Mouse (Mus musculus): ENCODE measurements around the gene Atxn1. TPM values are rescaled to one million over a fixed set of nuclear protein-coding genes. Genes with fewer than 3 reads are reported as not detected.

The Atxn1 gene
- polyA plus RNA-seq, 1 experiment from 2014 or later: 8.5 TPM

DNA sequence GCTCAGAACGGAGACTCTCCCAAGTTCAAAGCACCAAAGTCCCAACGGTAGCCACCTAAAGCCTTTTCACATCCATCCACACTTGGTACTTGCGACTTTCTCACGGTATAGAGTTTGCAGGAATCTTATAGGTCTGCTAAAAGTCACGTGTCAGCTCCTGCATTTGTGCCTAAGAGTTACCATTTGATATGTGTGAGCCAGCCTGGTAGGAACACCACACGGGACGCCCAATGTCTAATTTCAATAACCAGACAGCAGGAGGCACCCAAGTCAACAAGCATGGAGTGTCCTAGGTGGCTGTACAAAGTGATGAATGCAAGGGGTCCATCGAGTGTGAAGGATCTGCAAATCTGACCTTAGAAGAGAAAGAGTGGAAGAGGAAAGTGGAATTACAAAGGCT is 254.8 kb downstream of the Atxn1 start:
- 86% methylated on average over 8 of the region's 8 CpGs for WGBS
- no peaks in the 10 kb centered on the region for H3K27me3 ChIP-seq (replicated peaks)
- H3K4me2 ChIP-seq: no peak overlapping the region
- H3K9ac ChIP-seq: no peak overlapping the region
- H3K36me3 ChIP-seq: no peaks in the 10 kb centered on the region
- no peaks in the 10 kb centered on the region for H3K9me3 ChIP-seq
- H3K4me1 ChIP-seq: no peaks in the 10 kb centered on the region
- H3K27ac ChIP-seq: no peak overlapping the region
- no peak overlapping the region for H3K4me3 ChIP-seq (replicated peaks)
- no peak for ATAC-seq (ENCODE audit: insufficient read depth, low FRiP score, low read depth)

DNA sequence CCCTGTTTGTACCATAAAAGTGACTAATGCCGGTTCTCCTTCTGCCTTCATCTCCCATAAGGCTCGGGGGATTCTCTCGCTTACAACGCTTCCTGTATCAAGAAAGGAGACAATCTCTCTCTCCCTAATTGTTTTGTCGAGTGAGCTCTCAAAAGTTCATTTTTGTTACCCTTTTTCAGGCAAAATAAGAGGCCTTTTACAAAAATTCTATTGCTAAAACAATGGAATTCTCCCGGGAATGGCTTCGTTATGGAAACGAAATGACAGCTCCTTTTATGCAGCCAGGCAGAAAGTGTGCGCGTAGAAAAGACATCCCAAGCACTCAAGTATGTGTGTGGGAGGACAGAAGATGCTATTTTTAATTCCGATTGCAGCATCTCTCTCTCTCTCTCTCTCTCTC is 255.4 kb downstream of the Atxn1 start:
- Histone ChIP-seq H3K9ac (no peak overlapping the region), H3K4me3 (replicated peaks) (no peak overlapping the region), H3K27me3 (replicated peaks) (no peaks in the 10 kb centered on the region), H3K9me3 (no peaks in the 10 kb centered on the region), H3K4me1 (no peaks in the 10 kb centered on the region), H3K36me3 (no peaks in the 10 kb centered on the region), H3K4me2 (no peak overlapping the region), H3K27ac (no peak overlapping the region)
- no peak for ATAC-seq (ENCODE audit: insufficient read depth, low FRiP score, low read depth)
- WGBS: 73% methylated on average over 11 of the region's 11 CpGs

DNA sequence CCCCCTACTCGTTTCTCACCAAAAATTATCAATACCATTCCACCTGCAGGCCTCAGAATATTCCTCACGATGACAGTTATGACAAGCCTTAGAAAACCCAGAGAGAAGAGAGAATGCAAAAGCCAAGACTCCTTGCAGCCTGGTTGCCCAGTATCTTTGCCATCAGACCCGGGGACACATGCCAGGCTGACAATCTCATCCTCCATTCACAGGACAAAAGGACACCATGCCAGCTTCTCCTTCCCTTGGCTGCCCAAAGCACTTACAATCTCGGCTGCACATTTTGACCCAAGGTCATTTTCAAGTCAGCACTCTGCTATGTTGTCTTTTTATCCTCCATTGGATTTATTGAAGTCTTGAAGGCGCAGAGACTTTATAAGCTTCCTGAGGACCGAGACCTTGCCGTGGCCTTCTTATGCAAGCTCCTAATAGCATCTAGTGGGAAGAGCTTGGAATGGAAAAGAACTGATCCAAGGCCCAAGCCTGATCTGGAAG is 263.5 kb downstream of the Atxn1 start:
- ATAC-seq (ENCODE audit: insufficient read depth, low FRiP score, low read depth): no peak
- H3K9ac ChIP-seq: no peak overlapping the region
- no peaks in the 10 kb centered on the region for H3K36me3 ChIP-seq

DNA sequence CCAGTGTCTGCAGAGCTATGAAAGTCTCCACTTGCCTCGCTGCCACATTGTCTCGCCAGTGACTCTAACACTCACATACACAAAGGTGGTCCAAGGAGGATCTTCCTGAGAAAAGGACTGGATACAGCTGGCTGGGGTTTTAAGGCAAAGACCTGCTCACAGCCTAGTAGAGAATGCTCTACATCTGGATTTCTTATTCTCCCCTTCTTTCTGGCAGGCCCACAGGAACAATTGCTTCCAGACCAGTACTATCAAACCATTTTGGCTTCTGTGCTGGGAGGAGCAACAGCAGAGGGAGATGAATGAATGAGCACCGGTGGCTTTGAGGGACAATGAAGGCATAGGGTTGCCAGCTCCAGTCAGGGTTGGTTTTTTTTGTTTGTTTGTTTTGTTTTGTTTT is 265.8 kb downstream of the Atxn1 start:
- no peak overlapping the region for H3K4me3 ChIP-seq (replicated peaks)
- no peaks in the 10 kb centered on the region for H3K9me3 ChIP-seq
- no peaks in the 10 kb centered on the region for H3K27me3 ChIP-seq (replicated peaks)
- H3K9ac ChIP-seq: no peak overlapping the region
- WGBS: 85% methylated on average over 3 of the region's 3 CpGs
- ATAC-seq (ENCODE audit: insufficient read depth, low FRiP score, low read depth): no peak
- no peak overlapping the region for H3K27ac ChIP-seq
- no peaks in the 10 kb centered on the region for H3K4me1 ChIP-seq
- no peak overlapping the region for H3K4me2 ChIP-seq
- H3K36me3 ChIP-seq: no peaks in the 10 kb centered on the region

More for the DNA sequence above, 263.5 kb downstream of the Atxn1 start:
- Histone ChIP-seq H3K27ac (no peak overlapping the region), H3K4me3 (replicated peaks) (no peak overlapping the region), H3K27me3 (replicated peaks) (no peaks in the 10 kb centered on the region), H3K4me1 (no peaks in the 10 kb centered on the region), H3K9me3 (no peaks in the 10 kb centered on the region), H3K4me2 (no peak overlapping the region)
- WGBS: 73% methylated on average over 7 of the region's 7 CpGs

DNA sequence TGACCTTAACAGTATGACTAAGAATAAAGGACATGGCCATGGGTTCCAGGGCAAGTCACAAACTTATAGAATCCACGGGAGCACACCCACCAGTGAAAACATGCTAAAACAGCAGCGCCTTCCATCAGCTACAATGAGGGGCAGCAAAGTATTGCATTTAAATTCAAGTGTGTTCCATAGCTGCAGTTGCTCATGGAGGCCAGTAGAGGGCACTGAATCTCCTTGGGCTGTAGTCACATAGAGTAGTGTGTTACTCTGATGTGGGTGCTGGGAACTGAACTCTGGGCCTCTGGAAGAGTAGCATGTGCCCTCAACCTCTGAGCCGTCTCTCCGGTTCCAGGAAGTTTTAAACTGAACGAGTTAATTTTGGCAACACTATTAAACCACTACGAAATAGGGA is 268.8 kb downstream of the Atxn1 start:
- Histone ChIP-seq H3K9ac (no peak overlapping the region), H3K4me1 (0 out of 2 replicates have a peak, but pooled peaks cover 3% of the 10 kb centered on the region), H3K4me3 (replicated peaks) (no peak overlapping the region), H3K4me2 (no peak overlapping the region), H3K27me3 (replicated peaks) (no peaks in the 10 kb centered on the region), H3K36me3 (no peaks in the 10 kb centered on the region), H3K27ac (no peak overlapping the region), H3K9me3 (no peaks in the 10 kb centered on the region)
- no peak for ATAC-seq (ENCODE audit: insufficient read depth, low FRiP score, low read depth)
- 95% methylated on average over 6 of the region's 6 CpGs for WGBS

DNA sequence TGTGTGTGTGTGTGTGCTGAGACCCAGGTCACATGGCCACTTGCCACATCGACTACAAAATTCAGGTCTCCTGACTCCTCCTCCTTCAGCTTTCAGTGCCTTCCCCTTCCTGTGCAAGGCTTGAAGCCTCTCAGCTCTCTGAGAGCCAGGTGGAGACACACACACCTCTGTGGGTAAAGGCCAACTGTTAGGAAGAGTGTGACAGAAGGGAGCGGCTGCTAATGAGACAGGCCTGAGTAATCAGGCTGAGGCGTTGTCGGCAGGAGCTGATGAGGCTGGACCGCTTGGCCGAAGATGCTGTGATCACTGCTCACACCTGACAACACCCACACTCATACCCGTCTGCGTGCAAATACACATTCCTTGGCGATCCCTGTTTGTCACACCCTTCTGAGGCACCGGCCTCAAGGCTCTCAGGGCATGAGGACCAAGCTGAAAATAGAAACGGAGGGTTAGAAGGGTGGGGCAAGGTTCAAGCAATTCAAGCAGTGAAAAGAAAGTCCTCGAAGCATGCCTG is 269.8 kb downstream of the Atxn1 start:
- no peak overlapping the region for H3K4me3 ChIP-seq (replicated peaks)
- 0 out of 2 replicates have a peak, but pooled peaks cover 3% of the 10 kb centered on the region for H3K4me1 ChIP-seq
- 74% methylated on average over 12 of the region's 12 CpGs for WGBS
- no peak overlapping the region for H3K27ac ChIP-seq
- no peaks in the 10 kb centered on the region for H3K9me3 ChIP-seq
- no peak overlapping the region for H3K9ac ChIP-seq
- H3K36me3 ChIP-seq: no peaks in the 10 kb centered on the region
- ATAC-seq (ENCODE audit: insufficient read depth, low FRiP score, low read depth): 0 out of 2 replicates have a peak, but pooled peaks have one; percentile 27
- H3K4me2 ChIP-seq: no peak overlapping the region
- H3K27me3 ChIP-seq (replicated peaks): no peaks in the 10 kb centered on the region

DNA sequence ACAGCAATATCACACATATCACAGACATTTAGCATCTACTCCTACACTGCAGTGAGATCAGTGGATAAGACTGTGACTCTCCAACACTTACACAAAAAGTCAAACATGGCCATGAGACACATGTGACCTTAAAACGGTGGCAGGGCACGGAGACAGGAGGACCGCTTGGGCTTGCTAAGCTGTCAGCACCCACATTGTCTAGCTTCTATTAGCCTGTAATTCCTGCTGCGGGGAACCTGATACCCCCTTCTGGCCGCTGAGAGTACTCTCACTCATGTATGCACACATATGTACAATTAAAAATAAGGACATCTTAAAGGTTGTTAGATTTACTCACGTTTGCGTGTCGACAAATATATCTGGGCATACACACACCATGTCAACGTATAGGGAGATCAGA is 270.9 kb downstream of the Atxn1 start:
- H3K4me2 ChIP-seq: no peak overlapping the region
- H3K27ac ChIP-seq: no peak overlapping the region
- no peaks in the 10 kb centered on the region for H3K36me3 ChIP-seq
- WGBS: 86% methylated on average over 9 of the region's 9 CpGs
- H3K27me3 ChIP-seq (replicated peaks): no peaks in the 10 kb centered on the region
- H3K9ac ChIP-seq: no peak overlapping the region
- H3K4me1 ChIP-seq: 0 out of 2 replicates have a peak, but pooled peaks cover 3% of the 10 kb centered on the region
- no peak for ATAC-seq (ENCODE audit: insufficient read depth, low FRiP score, low read depth)
- H3K4me3 ChIP-seq (replicated peaks): no peak overlapping the region
- no peaks in the 10 kb centered on the region for H3K9me3 ChIP-seq

DNA sequence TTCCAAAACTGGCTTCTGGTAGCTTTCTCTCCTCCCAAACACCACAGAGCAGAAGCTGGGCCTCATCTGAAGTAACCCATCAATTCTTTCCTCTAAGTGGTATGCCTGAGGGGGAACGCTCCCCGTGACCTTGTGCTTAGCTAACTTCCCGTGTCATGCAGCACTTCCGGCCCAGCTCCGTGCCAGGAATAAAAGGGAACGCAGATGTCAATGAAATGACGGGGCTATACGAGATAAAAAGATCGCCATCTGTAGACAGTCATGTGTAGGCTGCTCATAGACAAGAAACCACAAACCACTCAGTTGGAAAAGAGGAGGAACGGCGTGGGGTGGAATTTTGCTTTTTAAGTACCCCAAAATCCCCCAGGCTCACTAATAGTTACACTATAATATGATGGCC is 271.3 kb downstream of the Atxn1 start:
- 51% methylated on average over 11 of the region's 11 CpGs for WGBS
- Histone ChIP-seq H3K9me3 (no peaks in the 10 kb centered on the region), H3K27me3 (replicated peaks) (no peaks in the 10 kb centered on the region), H3K4me2 (no peak overlapping the region), H3K4me3 (replicated peaks) (no peak overlapping the region), H3K9ac (no peak overlapping the region), H3K4me1 (0 out of 2 replicates have a peak, but pooled peaks cover 3% of the 10 kb centered on the region), H3K36me3 (no peaks in the 10 kb centered on the region), H3K27ac (no peak overlapping the region)
- no peak for ATAC-seq (ENCODE audit: insufficient read depth, low FRiP score, low read depth)

DNA sequence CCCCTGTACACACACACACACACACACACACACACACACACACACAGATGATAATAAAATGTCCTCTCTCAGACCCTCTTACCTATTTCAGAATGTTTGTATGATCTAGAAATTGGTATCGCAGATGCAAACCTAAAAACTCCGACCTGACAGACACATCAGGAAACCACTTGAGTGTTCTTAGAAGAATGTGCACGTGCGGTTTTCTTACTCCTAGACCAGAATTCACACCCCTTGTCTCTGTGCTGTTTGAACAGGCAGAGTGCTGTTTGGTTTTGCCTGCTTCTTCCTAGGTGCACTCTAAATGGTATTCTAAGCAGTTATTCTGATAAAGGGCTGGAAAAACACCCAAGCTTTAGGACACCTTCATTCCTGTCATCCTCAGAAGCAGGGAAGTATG is 271.7 kb downstream of the Atxn1 start:
- Histone ChIP-seq H3K9me3 (no peaks in the 10 kb centered on the region), H3K4me3 (replicated peaks) (no peak overlapping the region), H3K27me3 (replicated peaks) (no peaks in the 10 kb centered on the region), H3K4me2 (no peak overlapping the region), H3K4me1 (0 out of 2 replicates have a peak, but pooled peaks cover 3% of the 10 kb centered on the region), H3K9ac (no peak overlapping the region), H3K36me3 (no peaks in the 10 kb centered on the region), H3K27ac (no peak overlapping the region)
- no peak for ATAC-seq (ENCODE audit: insufficient read depth, low FRiP score, low read depth)
- WGBS: 67% methylated on average over 4 of the region's 4 CpGs

DNA sequence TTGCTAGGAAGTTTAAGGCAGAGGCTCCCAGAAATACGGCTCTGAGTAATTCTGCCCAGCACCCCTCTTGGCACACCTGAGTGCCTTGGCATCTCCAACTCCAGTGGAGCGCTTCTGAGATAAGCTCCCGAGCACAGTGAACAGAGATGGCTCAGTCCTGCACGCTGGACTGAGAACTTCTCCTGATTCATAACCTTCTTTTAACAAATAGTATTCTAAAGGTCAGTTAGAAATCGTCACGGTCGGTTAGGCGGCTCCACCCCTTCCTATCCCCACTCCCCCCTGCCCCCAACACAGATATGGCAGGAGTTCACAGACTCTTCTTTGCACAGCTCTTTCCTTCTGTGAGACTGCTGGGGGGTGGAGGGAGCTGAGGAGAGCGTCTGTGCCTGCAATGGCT is 272.4 kb downstream of the Atxn1 start:
- no peak for ATAC-seq (ENCODE audit: insufficient read depth, low FRiP score, low read depth)
- Histone ChIP-seq H3K4me1 (0 out of 2 replicates have a peak, but pooled peaks cover 3% of the 10 kb centered on the region), H3K27ac (no peak overlapping the region), H3K27me3 (replicated peaks) (no peaks in the 10 kb centered on the region), H3K9me3 (no peaks in the 10 kb centered on the region), H3K9ac (no peak overlapping the region), H3K4me2 (no peak overlapping the region), H3K4me3 (replicated peaks) (no peak overlapping the region), H3K36me3 (no peaks in the 10 kb centered on the region)
- 57% methylated on average over 9 of the region's 9 CpGs for WGBS

DNA sequence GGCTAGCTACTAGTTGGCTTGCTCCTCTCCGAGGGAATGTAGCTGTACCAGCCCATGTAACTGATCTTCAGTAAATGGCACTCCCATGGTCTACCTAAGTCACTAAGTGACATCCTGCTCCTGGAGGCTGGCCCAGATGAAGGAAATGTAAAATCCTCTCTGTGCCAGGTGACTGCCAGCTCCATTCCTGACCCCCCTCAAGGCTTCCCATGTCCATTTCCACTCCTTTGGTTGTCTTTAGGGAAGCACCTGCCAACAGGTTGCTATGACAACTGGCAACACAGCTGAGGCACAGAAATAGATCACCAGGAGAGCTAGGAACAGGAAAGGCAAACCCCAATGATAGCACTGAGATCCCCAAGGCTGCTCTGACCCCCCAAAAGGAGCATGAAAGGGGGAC is 274.4 kb downstream of the Atxn1 start:
- no peak for ATAC-seq (ENCODE audit: insufficient read depth, low FRiP score, low read depth)
- Histone ChIP-seq H3K9me3 (no peaks in the 10 kb centered on the region), H3K27me3 (replicated peaks) (no peaks in the 10 kb centered on the region), H3K4me1 (0 out of 2 replicates have a peak, but pooled peaks cover 3% of the 10 kb centered on the region), H3K36me3 (no peaks in the 10 kb centered on the region), H3K27ac (no peak overlapping the region), H3K9ac (no peak overlapping the region), H3K4me2 (no peak overlapping the region), H3K4me3 (replicated peaks) (no peak overlapping the region)
- 80% methylated on average over 1 of the region's 1 CpGs for WGBS

DNA sequence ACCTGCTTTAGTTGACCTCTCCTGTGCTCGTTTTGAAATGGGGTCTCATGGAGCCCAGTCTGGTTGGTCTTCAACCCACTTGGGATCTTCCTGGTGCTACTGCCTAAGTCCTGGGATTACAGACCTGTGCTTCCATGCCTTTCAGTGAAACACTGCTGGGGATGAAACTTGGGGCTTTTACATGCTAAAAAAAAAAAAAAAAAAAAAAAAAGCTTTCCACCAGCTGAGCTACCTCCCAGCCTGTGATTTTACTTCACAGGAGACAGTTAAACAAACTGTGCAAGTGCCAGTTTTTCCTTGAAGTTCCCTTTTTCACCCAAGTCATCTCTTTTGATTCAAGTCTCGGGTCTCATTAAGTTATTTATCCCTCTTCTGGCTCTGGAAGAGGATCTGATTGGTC is 275.9 kb downstream of the Atxn1 start:
- ATAC-seq (ENCODE audit: insufficient read depth, low FRiP score, low read depth): no peak
- WGBS: 68% methylated on average over 2 of the region's 2 CpGs
- H3K27me3 ChIP-seq (replicated peaks): no peaks in the 10 kb centered on the region
- no peak overlapping the region for H3K9ac ChIP-seq
- no peaks in the 10 kb centered on the region for H3K36me3 ChIP-seq
- H3K4me3 ChIP-seq (replicated peaks): no peak overlapping the region
- H3K27ac ChIP-seq: no peak overlapping the region
- 0 out of 2 replicates have a peak, but pooled peaks cover 3% of the 10 kb centered on the region for H3K4me1 ChIP-seq
- H3K9me3 ChIP-seq: no peaks in the 10 kb centered on the region
- no peak overlapping the region for H3K4me2 ChIP-seq

DNA sequence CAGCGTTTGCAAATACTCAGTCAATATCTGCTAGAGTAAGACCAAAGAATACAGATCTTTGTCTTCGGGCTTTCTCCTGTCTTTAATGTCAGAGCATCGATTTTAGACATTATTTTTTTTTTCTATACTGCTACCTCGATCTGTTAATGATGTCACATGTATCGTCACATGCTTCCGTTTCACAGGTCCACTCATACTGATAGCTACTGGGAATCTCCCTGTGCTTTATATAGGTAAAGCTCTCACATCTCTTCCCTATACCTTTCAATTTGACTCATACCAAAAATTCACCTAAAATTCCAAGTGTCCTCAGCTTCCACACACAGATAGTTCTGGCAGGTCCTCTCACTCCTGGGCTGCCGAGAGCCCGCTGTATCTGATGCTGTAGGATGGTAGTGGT is 277.2 kb downstream of the Atxn1 start:
- Histone ChIP-seq H3K4me1 (0 out of 2 replicates have a peak, but pooled peaks cover under 1% of the 10 kb centered on the region), H3K4me3 (replicated peaks) (no peak overlapping the region), H3K9ac (no peak overlapping the region), H3K4me2 (no peak overlapping the region), H3K27ac (no peak overlapping the region), H3K27me3 (replicated peaks) (no peaks in the 10 kb centered on the region), H3K36me3 (no peaks in the 10 kb centered on the region), H3K9me3 (no peaks in the 10 kb centered on the region)
- 92% methylated on average over 8 of the region's 8 CpGs for whole genome bisulfite sequencing
- ATAC-seq (ENCODE audit: insufficient read depth, low FRiP score, low read depth): no peak

All from stomach, embryonic 15.5 days (tissue).